Mouse (Mus musculus) E14TG2a.4 (cell line): ENCODE results near the gene Smim26.

Experiments used
- H3K27me3 ChIP-seq: 2 replicates; pipeline ENCODE4 v1.6.1; 2014; ENCODE audit warnings: low read length, control low read depth; ENCODE audit not compliant: insufficient read depth
- H3K36me3 ChIP-seq: 2 replicates; pipeline ENCODE4 v1.6.1; 2014; ENCODE audit warnings: low read length, control low read depth; ENCODE audit not compliant: insufficient read depth
- H3K4me1 ChIP-seq: replicated peaks from 2 replicates; pipeline ENCODE4 v1.6.1; 2014; ENCODE audit warnings: low read depth, low read length, control low read depth
- H3K4me3 ChIP-seq: replicated peaks from 2 replicates; pipeline ENCODE4 v1.5.1; 2014; ENCODE audit warnings: mild to moderate bottlenecking, low read length
- H3K9me3 ChIP-seq: 2 replicates; pipeline ENCODE4 v1.6.1; 2014; ENCODE audit warnings: low read length, control low read depth
- CTCF ChIP-seq: conservative IDR thresholded peaks from 2 replicates; pipeline ENCODE4 v1.5.1; 2014; ENCODE audit warnings: low read length
- NANOG ChIP-seq: IDR thresholded peaks from 2 replicates; pipeline ENCODE4 v1.6.1; 2014; ENCODE audit warnings: borderline replicate concordance, low read length, mixed read lengths
- POU5F1 ChIP-seq: IDR thresholded peaks from 2 replicates; pipeline ENCODE4 v1.6.1; 2014; ENCODE audit warnings: low read length, borderline replicate concordance

Smim26 gene

GRCm38 (mm10) chr2:144640101-144640500, 46.2 kb downstream of the Smim26 start:
- H3K4me1 ChIP-seq: peaks cover 12% of the 10 kb centered on the region
- peaks cover 16% of the 10 kb centered on the region for H3K9me3 ChIP-seq
- no peak overlapping the region for H3K4me3 ChIP-seq
- TF ChIP-seq POU5F1 (no peak), NANOG (no peak), CTCF (no peak)
- H3K36me3 ChIP-seq: peaks cover 39% of the 10 kb centered on the region
- no peaks in the 10 kb centered on the region for H3K27me3 ChIP-seq

GRCm38 (mm10) chr2:144641991-144642390, 48.1 kb downstream of the Smim26 start:
- Histone ChIP-seq H3K36me3 (peaks cover 35% of the 10 kb centered on the region), H3K4me3 (no peak overlapping the region), H3K4me1 (peaks cover 12% of the 10 kb centered on the region), H3K27me3 (no peaks in the 10 kb centered on the region), H3K9me3 (peaks cover 16% of the 10 kb centered on the region)
- TF ChIP-seq CTCF (no peak), POU5F1 (no peak), NANOG (no peak)
